Mouse (Mus musculus) ES-Bruce4 (cell line): ENCODE results near the gene Chtop. TPM values are rescaled to one million over a fixed set of nuclear protein-coding genes. Genes with fewer than 3 reads are reported as not detected.
A peak's percentile ranks its signal among the peaks of the same experiment; 100 is the strongest.

Source experiments
- H3K27ac ChIP-seq: 2 replicates; pipeline ENCODE4 v1.5.1; 2012; ENCODE audit warnings: low read length, inconsistent platforms; ENCODE audit not compliant: insufficient read depth
- H3K27me3 ChIP-seq: 2 replicates; pipeline ENCODE4 v1.6.1; 2012; ENCODE audit warnings: mild to moderate bottlenecking, low read length, inconsistent platforms; ENCODE audit not compliant: control insufficient read depth, poor library complexity, insufficient read depth, severe bottlenecking
- H3K36me3 ChIP-seq: 2 replicates; pipeline ENCODE4 v1.6.1; 2012; ENCODE audit warnings: inconsistent platforms, mild to moderate bottlenecking, low read length, moderate library complexity; ENCODE audit not compliant: control insufficient read depth, poor library complexity, insufficient read depth, severe bottlenecking
- H3K4me1 ChIP-seq: one replicate; pipeline ENCODE4 v1.8.1; 2011; ENCODE audit warnings: low read length; ENCODE audit not compliant: control insufficient read depth, insufficient read depth
- H3K4me3 ChIP-seq: 2 replicates; pipeline ENCODE4 v1.5.1; 2011; ENCODE audit warnings: low read depth, mild to moderate bottlenecking, low read length
- H3K9ac ChIP-seq: 2 replicates; pipeline ENCODE4 v1.6.1; 2012; ENCODE audit warnings: low read depth, mild to moderate bottlenecking, inconsistent platforms; ENCODE audit not compliant: poor library complexity, severe bottlenecking
- H3K9me3 ChIP-seq: replicated peaks from 2 replicates; pipeline ENCODE4 v1.6.1; 2012; ENCODE audit warnings: mild to moderate bottlenecking, low read length, inconsistent platforms; ENCODE audit not compliant: control insufficient read depth, poor library complexity, insufficient read depth, severe bottlenecking
- CTCF ChIP-seq: IDR thresholded peaks from one replicate; pipeline ENCODE4 v1.8.1; 2011; ENCODE audit warnings: low read depth, low read length
- EP300 ChIP-seq: IDR thresholded peaks from 2 replicates; pipeline ENCODE4 v1.6.1; 2011; ENCODE audit warnings: low read depth, low read length; ENCODE audit not compliant: insufficient read depth
- POLR2A ChIP-seq: IDR thresholded peaks from one replicate; pipeline ENCODE4 v1.8.1; 2011; ENCODE audit warnings: low read length; ENCODE audit not compliant: insufficient read depth
- polyA plus RNA-seq: library from polyadenylated mRNA; stranded (reverse); fragments of >200 nt; gene quantifications from 2 replicates; pipeline ENCODE4 v1.2.4, GENCODE M21; 2011; ENCODE audit warnings: low read depth; ENCODE audit not compliant: missing spikeins, insufficient read depth, insufficient read length

Chtop gene
- polyA plus RNA-seq, 1 experiment = 130 TPM

DNA sequence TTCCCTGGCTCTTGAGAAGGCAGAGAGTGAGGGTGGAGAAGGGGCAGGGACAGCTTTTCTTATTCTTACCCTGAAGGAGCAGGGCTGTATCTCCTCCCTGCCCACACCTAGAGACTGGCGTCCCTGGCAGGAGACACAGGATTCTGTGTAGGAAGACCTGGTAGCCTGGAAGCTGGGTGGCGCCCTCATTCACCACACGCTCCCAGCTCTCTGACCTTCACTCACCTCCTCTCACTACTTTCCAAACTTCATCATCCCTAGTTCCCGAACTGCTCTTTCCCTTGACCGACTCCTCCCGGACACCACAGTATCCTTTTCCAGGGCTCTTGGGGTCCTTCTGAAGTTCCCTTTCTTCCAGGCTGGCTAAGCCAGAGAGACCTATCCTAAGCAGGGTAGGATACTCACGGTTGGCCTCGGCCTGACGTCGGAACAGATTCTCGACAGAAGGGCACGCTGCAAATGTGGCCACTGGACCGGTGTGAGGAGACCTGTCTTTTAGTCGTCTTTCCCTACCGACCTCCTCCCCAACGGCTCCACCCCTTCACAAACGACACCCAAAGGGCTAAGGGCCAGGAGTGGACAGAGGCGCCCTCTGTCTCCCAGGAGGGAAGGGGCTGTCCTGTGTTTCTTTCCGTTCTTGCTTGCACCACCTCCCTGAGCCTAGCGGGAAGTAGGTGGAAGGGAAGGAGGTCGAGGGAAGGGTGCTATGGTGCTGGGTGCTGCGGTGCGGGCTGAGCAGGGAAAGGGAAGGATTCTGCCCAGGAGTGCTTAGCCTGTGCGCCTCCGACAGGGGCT, 4.7 kb upstream of the Chtop start, which contains the start of the genes S100a1 and S100a13:
Gene S100a1, minus strand, starts transcription at position 597 of the 795 bp plus-strand sequence.
Gene S100a13, plus strand, starts transcription at position 640 of the 795 bp plus-strand sequence.
- Histone ChIP-seq H3K9me3 (no peaks in the 10 kb centered on the region), H3K4me1 (peaks cover 5% of the 10 kb centered on the region), H3K4me3 (peak within 1 kb of the TSS; percentile 55), H3K27ac (no peak within 1 kb of the TSS), H3K36me3 (no peaks in the 10 kb centered on the region), H3K27me3 (no peaks in the 10 kb centered on the region), H3K9ac (peak within 1 kb of the TSS; percentile 9; the same call in 1 of the 2 replicates)
- TF ChIP-seq EP300 (no peak), CTCF (peak; percentile 42), POLR2A (no peak)

DNA sequence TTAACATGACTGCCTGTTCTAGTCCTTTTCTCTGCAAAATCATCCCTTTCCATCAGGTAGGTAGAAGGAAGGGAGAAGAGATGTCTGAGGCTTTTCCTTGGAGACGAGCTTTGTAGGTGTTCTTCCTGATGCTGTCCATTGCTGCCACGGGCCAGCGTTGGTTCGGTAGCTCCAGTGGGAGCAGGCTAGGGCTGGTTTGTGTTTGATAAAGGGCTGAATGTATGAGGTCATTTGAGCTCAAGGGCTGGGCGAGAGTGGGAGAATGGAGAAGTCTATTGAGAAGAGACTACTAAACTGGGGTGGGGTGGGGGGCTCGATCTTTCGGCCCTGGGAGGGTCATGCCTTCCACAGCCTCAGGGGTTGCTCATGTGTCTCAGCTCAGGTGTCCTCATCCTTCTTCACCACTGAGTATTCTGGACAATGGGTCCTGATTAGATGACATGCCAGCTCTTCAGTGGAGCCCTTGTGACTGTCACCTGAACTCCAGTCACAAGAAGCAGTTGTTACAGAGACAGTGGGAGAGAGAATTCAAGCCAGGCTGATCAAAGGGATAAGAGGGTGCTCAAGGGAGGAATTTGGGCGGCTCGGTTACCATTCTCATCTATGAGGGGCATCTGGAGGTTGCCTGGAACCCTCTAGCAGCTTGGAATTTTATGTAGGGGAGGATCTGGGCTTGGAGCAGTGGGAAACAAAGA, 3.8 kb upstream of the Chtop start:
- H3K27me3 ChIP-seq = no peaks in the 10 kb centered on the region
- no peak for TF ChIP-seq POLR2A
- TF ChIP-seq EP300 = peak; percentile 68; the same call in 1 of the 2 replicates
- no peak overlapping the region for H3K27ac ChIP-seq
- peaks cover under 1% of the 10 kb centered on the region; the same call in 1 of the 2 replicates for H3K36me3 ChIP-seq
- peak overlapping the region; percentile 55 for H3K4me3 ChIP-seq
- H3K4me1 ChIP-seq = peaks cover 5% of the 10 kb centered on the region
- H3K9me3 ChIP-seq = no peaks in the 10 kb centered on the region
- 0 out of 2 replicates have a peak overlapping the region, but pooled peaks have one; percentile 9 for H3K9ac ChIP-seq

DNA sequence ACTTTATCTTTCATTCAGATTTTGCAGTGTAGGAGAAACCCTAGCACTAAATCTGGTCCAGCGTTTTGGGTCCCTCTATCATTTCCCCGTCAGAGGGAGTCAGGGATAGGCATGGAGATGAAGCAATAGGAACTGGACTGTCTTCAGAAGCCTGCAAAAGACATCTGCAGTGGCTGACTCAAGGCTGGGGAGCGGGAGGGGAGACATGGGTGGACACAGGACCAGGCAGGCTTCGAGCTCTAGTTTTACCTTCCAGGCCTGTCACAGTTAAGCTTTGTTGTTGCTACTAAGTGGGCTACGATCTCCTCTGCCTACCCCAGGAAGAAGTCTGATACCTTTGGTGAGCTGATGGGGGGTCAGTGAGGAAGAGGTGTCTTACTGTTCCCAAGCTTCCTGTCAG, 3.0 kb upstream of the Chtop start:
- H3K36me3 ChIP-seq = peaks cover 9% of the 10 kb centered on the region
- no peak overlapping the region for H3K27ac ChIP-seq
- TF ChIP-seq EP300 (no peak), CTCF (no peak), POLR2A (no peak)
- no peak overlapping the region for H3K4me3 ChIP-seq
- H3K9me3 ChIP-seq = no peaks in the 10 kb centered on the region
- H3K27me3 ChIP-seq = no peaks in the 10 kb centered on the region
- no peak overlapping the region for H3K9ac ChIP-seq
- peaks cover 3% of the 10 kb centered on the region for H3K4me1 ChIP-seq

DNA sequence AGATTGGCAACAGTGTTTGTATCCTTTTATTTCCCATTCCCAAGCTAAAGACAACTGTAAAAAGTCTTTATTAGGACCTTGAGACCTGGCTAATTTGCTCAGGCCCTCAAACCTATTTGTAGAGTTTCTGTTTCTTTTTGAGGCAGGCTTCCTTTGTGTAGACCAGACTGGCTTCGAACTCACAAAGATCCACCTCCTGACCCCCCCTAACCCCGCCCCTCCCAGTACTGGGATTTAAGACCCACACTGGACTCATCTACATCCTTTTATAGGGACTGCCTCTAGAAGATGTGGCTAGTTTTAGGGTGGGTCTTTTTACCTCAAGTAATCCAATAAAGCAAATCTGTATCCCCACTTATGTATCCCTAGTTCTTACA, 437 bp upstream of the Chtop start:
- H3K36me3 ChIP-seq = peaks cover 34% of the 10 kb centered on the region
- H3K4me3 ChIP-seq = no peak overlapping the region
- H3K9ac ChIP-seq = peak overlapping the region; percentile 61
- no peaks in the 10 kb centered on the region for H3K4me1 ChIP-seq
- H3K27me3 ChIP-seq = no peaks in the 10 kb centered on the region
- H3K27ac ChIP-seq = peak overlapping the region; percentile 82
- no peak for TF ChIP-seq EP300
- no peaks in the 10 kb centered on the region for H3K9me3 ChIP-seq

- Histone ChIP-seq H3K9me3 (no peaks in the 10 kb centered on the region), H3K27ac (peak overlapping the region; percentile 6; the same call in 1 of the 2 replicates), H3K36me3 (peaks cover 47% of the 10 kb centered on the region), H3K4me3 (peak overlapping the region; percentile 100), H3K9ac (peak overlapping the region; percentile 95), H3K4me1 (no peaks in the 10 kb centered on the region), H3K27me3 (no peaks in the 10 kb centered on the region)
- TF ChIP-seq CTCF (no peak), POLR2A (no peak), EP300 (no peak)
Measured at GRCm38 (mm10) chr3:90508287-90508949, 880 bp downstream of the Chtop start.
